Mouse (Mus musculus) thymus, adult 2 months (tissue): ENCODE results near the gene Kif1a.

ENCODE experiments used
- CTCF ChIP-seq: fragments of 200-500 bp; IDR thresholded peaks from 2 replicates; pipeline ENCODE4 v1.5.1; 2012; ENCODE audit warnings: mild to moderate bottlenecking, control low read depth, low read length, moderate library complexity, borderline replicate concordance; ENCODE audit not compliant: control insufficient read depth, poor library complexity, insufficient read depth; ENCODE audit errors: extremely low read depth
- POLR2A ChIP-seq: fragments of 200-500 bp; IDR thresholded peaks from 2 replicates; pipeline ENCODE4 v1.6.1; 2012; ENCODE audit warnings: mild to moderate bottlenecking, low read length, control low read depth, moderate library complexity; ENCODE audit not compliant: control insufficient read depth, poor library complexity, insufficient read depth; ENCODE audit errors: extremely low read depth

DNA sequence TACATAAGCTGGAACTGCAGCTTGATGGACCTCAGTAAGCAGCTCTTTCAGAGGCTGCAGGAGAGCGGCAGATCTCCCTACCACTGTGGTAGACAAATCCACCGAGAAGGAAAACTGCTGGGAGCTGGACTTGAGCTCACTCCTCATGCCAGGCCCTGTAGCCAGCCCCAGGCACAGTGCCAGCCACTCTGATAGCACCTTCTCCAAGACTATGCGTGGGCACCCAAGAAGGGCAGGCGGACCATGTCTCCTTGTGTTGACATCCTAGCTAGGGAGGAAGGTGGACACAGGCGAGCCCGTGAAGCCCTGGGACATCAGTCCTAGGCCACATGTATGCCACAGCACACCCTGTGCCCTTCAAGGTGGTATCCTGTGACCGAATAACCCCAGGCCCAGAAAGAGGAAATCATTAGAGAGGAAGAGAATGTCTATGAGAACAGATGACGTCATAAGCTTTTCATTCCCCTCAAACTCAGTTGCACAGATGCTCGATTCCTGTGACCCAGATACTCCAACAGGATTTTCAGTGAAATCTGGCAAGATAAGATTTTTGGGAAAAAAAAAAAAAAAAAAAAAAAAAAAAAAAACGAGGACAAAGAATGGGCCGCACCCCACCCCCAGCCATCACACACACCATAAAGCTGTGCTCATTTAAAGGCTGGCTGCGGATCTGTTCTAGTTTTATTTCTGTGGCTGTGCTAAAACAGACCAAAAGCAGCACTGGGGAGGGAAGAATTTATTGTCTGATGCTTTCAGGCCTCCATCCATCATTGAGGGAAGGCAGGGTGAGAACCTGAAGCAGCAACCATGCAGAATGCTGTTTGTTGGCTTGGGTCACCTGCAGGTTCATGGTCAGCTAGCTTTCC lies 18.1 kb downstream of the Kif1a start:
- TF ChIP-seq CTCF, result no peak
- no peak for TF ChIP-seq POLR2A
